Mouse (Mus musculus) MEL (cell line): Measurements from ENCODE around the gene Senp1. TPM values are rescaled to one million over a fixed set of nuclear protein-coding genes. Genes with fewer than 3 reads are reported as not detected.

Experiments used
- DNase-seq: peaks from one replicate; pipeline ENCODE4 v3.0.0; 2011; ENCODE audit warnings: low read depth, low spot score
- H3K27ac ChIP-seq: 2 replicates; pipeline ENCODE4 v1.5.1; 2012; ENCODE audit warnings: low read depth, mild to moderate bottlenecking, control low read depth, low read length, moderate library complexity; ENCODE audit not compliant: control insufficient read depth
- H3K27me3 ChIP-seq, 2 experiments: fragments of 150-350 bp in 1 of 2; sonication (generic) in 1 of 2; 2 replicates each; pipeline ENCODE4 v1.6.1; 2012; ENCODE audit warnings: low read length in 2 of 2, mild to moderate bottlenecking in 2 of 2, improper control_type of control experiment in 1 of 2, moderate library complexity in 1 of 2; ENCODE audit not compliant: insufficient read depth in 2 of 2, control insufficient read depth in 1 of 2
- H3K36me3 ChIP-seq, 2 experiments: 2 replicates each; pipeline ENCODE4 v1.6.1; 2012 to 2014; ENCODE audit warnings: low read length in 2 of 2, improper control_type of control experiment in 1 of 2, inconsistent platforms in 1 of 2, mild to moderate bottlenecking in 1 of 2; ENCODE audit not compliant: insufficient read depth in 2 of 2, control insufficient read depth in 1 of 2
- H3K4me1 ChIP-seq, 2 experiments: fragments of 150-350 bp in 1 of 2; sonication (generic) in 1 of 2; 2 replicates each; pipeline ENCODE4 v1.6.1; 2012; ENCODE audit warnings: low read length in 2 of 2, improper control_type of control experiment in 1 of 2, mild to moderate bottlenecking in 1 of 2; ENCODE audit not compliant: insufficient read depth in 2 of 2, control insufficient read depth in 1 of 2
- H3K4me3 ChIP-seq, 2 experiments: fragments of 150-350 bp in 1 of 2; sonication (generic) in 1 of 2; 2 replicates each; pipeline ENCODE4 v1.5.1; 2012; ENCODE audit warnings: low read depth in 2 of 2, low read length in 2 of 2, mild to moderate bottlenecking in 2 of 2, moderate library complexity in 2 of 2, control low read depth in 1 of 2, improper control_type of control experiment in 1 of 2; ENCODE audit not compliant: control insufficient read depth in 1 of 2, insufficient read depth in 1 of 2
- H3K79me2 ChIP-seq: 2 replicates; pipeline ENCODE4 v1.6.1; 2012; ENCODE audit warnings: mild to moderate bottlenecking, low read length, moderate library complexity; ENCODE audit not compliant: control insufficient read depth, poor library complexity, insufficient read depth
- H3K9ac ChIP-seq: 2 replicates; pipeline ENCODE4 v1.6.1; 2012; ENCODE audit warnings: low read depth, mild to moderate bottlenecking, control low read depth, low read length, moderate library complexity; ENCODE audit not compliant: control insufficient read depth, poor library complexity, severe bottlenecking
- H3K9me3 ChIP-seq: fragments of 150-350 bp; sonication (generic); replicated peaks from 2 replicates; pipeline ENCODE4 v1.6.1; 2012; ENCODE audit warnings: mild to moderate bottlenecking, low read length, improper control_type of control experiment, moderate library complexity; ENCODE audit not compliant: insufficient read depth
- BHLHE40 ChIP-seq: IDR thresholded peaks from 2 replicates; pipeline ENCODE4 v1.6.1; 2012; ENCODE audit warnings: low read depth, mild to moderate bottlenecking, inconsistent platforms, low read length, improper control_type of control experiment, borderline replicate concordance
- CHD1 ChIP-seq: IDR thresholded peaks from 2 replicates; pipeline ENCODE4 v1.6.1; 2012; ENCODE audit warnings: low read depth, mild to moderate bottlenecking, inconsistent platforms, low read length, improper control_type of control experiment
- CTCF ChIP-seq, 3 experiments: IDR thresholded peaks in 2 of 3; conservative IDR thresholded peaks in 1 of 3; 2 replicates each; pipeline ENCODE4 v1.5.1; 2011 to 2012; ENCODE audit warnings: low read length in 3 of 3, low read depth in 2 of 3, mild to moderate bottlenecking in 2 of 3, improper control_type of control experiment in 1 of 3, inconsistent platforms in 1 of 3, mixed read lengths in 1 of 3, moderate library complexity in 1 of 3; ENCODE audit not compliant: control insufficient read depth in 1 of 3, insufficient read depth in 1 of 3, poor library complexity in 1 of 3, severe bottlenecking in 1 of 3
- EP300 ChIP-seq, 2 experiments: IDR thresholded peaks; 2 replicates each; pipeline ENCODE4 v1.6.1; 2011; ENCODE audit warnings: improper control_type of control experiment in 2 of 2, low read length in 2 of 2, low read depth in 1 of 2, mild to moderate bottlenecking in 1 of 2
- GATA1 ChIP-seq: IDR thresholded peaks from 2 replicates; pipeline ENCODE4 v1.6.1; 2011; ENCODE audit warnings: low read depth, low read length, improper control_type of control experiment
- MAZ ChIP-seq: IDR thresholded peaks from 2 replicates; pipeline ENCODE4 v1.6.1; 2012; ENCODE audit warnings: low read depth, mild to moderate bottlenecking, inconsistent platforms, low read length, improper control_type of control experiment
- MEF2A ChIP-seq: IDR thresholded peaks from 2 replicates; pipeline ENCODE4 v1.6.1; 2014; ENCODE audit warnings: low read depth, mild to moderate bottlenecking, inconsistent platforms, low read length, improper control_type of control experiment; ENCODE audit not compliant: poor library complexity, insufficient replicate concordance, severe bottlenecking; ENCODE audit errors: extremely low read depth
- MXI1 ChIP-seq: IDR thresholded peaks from 2 replicates; pipeline ENCODE4 v1.6.1; 2011; ENCODE audit warnings: mild to moderate bottlenecking, low read depth, low read length, improper control_type of control experiment
- NELFE ChIP-seq: IDR thresholded peaks from 2 replicates; pipeline ENCODE4 v1.6.1; 2011; ENCODE audit warnings: low read depth, low read length, improper control_type of control experiment
- NRF1 ChIP-seq: IDR thresholded peaks from 2 replicates; pipeline ENCODE4 v1.6.1; 2014; ENCODE audit warnings: low read depth, mild to moderate bottlenecking, inconsistent platforms, low read length, improper control_type of control experiment, moderate library complexity; ENCODE audit not compliant: poor library complexity, insufficient read depth, severe bottlenecking
- RCOR1 ChIP-seq: IDR thresholded peaks from 2 replicates; pipeline ENCODE4 v1.6.1; 2012; ENCODE audit warnings: low read depth, mild to moderate bottlenecking, inconsistent platforms, low read length, improper control_type of control experiment
- SIN3A ChIP-seq: IDR thresholded peaks from 2 replicates; pipeline ENCODE4 v1.6.1; 2012; ENCODE audit warnings: low read length, improper control_type of control experiment, inconsistent platforms
- SMC3 ChIP-seq: IDR thresholded peaks from 2 replicates; pipeline ENCODE4 v1.6.1; 2011; ENCODE audit warnings: low read depth, low read length, improper control_type of control experiment
- TBP ChIP-seq: IDR thresholded peaks from 2 replicates; pipeline ENCODE4 v1.8.0; 2011; ENCODE audit warnings: low read depth, low read length, improper control_type of control experiment
- TCF12 ChIP-seq: IDR thresholded peaks from 2 replicates; pipeline ENCODE4 v1.6.1; 2014; ENCODE audit warnings: low read depth, mild to moderate bottlenecking, inconsistent platforms, low read length, improper control_type of control experiment, moderate library complexity
- USF1 ChIP-seq: IDR thresholded peaks from 2 replicates; pipeline ENCODE4 v1.6.1; 2014; ENCODE audit warnings: low read depth, mild to moderate bottlenecking, inconsistent platforms, low read length, improper control_type of control experiment, moderate library complexity
- ZC3H11A ChIP-seq: IDR thresholded peaks from 2 replicates; pipeline ENCODE4 v1.6.1; 2012; ENCODE audit warnings: low read depth, mild to moderate bottlenecking, inconsistent platforms, low read length, improper control_type of control experiment
- ZKSCAN1 ChIP-seq: IDR thresholded peaks from 2 replicates; pipeline ENCODE4 v1.6.1; 2012; ENCODE audit warnings: low read depth, mild to moderate bottlenecking, inconsistent platforms, low read length, improper control_type of control experiment, moderate library complexity
- ZMIZ1 ChIP-seq: IDR thresholded peaks from 2 replicates; pipeline ENCODE4 v1.6.1; 2012; ENCODE audit warnings: low read depth, mild to moderate bottlenecking, inconsistent platforms, low read length, improper control_type of control experiment, moderate library complexity
- polyA plus RNA-seq, 2 experiments: library from polyadenylated mRNA; stranded (reverse) in 1 of 2; unstranded in 1 of 2; fragments of >175 nt in 1 of 2; fragments of >200 nt in 1 of 2; gene quantifications; 2 replicates each; pipeline versions ENCODE4 v1.2.1 to v1.2.4; 2012; ENCODE audit warnings: low replicate concordance in 2 of 2, low read depth in 1 of 2; ENCODE audit not compliant: insufficient read length in 2 of 2, insufficient read depth in 1 of 2, missing spikeins in 1 of 2
- total RNA-seq: library from RNA; depleted of rRNA; stranded (reverse); fragments of 300-350 nt; gene quantifications from 2 replicates; pipeline ENCODE4 v1.2.3, GENCODE M21; 2012

Senp1 gene
- total and polyA plus RNA-seq, 3 experiments: 34.1 to 96.5 TPM; not detected in 1

DNA sequence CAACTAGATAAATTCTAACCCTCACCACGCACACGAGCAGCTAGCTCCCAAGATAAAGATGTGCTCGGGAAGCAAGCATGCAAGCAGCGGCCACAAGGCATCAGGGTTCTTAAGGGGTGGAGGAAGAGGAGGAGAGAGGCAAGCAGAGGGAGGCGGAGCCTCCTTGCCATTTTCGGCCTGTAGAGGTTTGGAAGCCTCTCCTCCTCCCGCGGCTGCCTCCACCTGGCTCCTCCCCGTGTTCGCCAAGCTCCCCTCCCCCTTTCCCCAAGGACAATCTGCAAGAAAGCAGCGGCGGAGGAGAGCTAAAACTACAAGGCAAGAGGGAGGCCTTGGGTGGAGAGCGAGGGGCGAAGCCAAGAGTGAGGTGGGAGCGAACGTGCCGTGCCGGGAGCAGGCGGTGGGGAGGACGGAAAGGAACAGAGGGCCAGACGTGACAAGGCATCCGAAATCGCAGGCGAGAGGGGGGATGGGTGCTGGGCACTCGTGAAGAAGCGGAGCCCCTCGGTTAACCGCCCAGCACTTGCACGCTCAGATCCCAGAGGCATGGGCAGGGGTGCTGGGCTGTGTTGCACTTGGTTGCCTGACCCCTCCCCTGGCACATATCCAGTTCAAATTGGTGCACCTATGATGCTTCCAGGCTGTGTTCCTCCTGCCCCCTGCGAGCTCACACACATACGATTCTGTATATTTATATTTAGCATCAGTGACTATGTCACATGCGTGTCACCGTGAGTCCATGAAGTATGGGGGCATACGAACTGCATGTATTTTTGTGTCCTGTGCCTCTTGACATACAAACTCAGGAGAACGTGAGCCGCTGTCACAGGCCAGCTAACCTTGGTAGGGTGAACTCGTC lies 15.0 kb upstream of the Senp1 start (continued):
- TF ChIP-seq NELFE: peak; percentile 60; the same call in 1 of the 2 replicates
- TF ChIP-seq TCF12: peak; percentile 46
- TF ChIP-seq RCOR1: peak; percentile 1
- 0 out of 2 replicates have a peak, but pooled peaks have one; percentile 6 for TF ChIP-seq MEF2A
- TF ChIP-seq SIN3A: peak; percentile 88; the same call in 1 of the 2 replicates
- TF ChIP-seq SMC3: no peak
- TF ChIP-seq ZMIZ1: peak; percentile 36; the same call in 1 of the 2 replicates
- TF ChIP-seq BHLHE40: peak; percentile 66; the same call in 1 of the 2 replicates
- TF ChIP-seq ZKSCAN1: 0 out of 2 replicates have a peak, but pooled peaks have one; percentile 51
- peak; percentile 17; the same call in 1 of the 2 replicates for TF ChIP-seq NRF1
- peak; percentile 92 for TF ChIP-seq MXI1
- TF ChIP-seq TBP: peak; percentile 84; the same call in 1 of the 2 replicates
- TF ChIP-seq CTCF (IDR thresholded peaks at IDR 0.05 in 2 of 3, conservative IDR thresholded peaks at IDR 0.05 in 1 of 3; ENCODE audit: control insufficient read depth in 1 of 3, insufficient read depth in 1 of 3, low read depth in 2 of 3, low read length in 3 of 3, poor library complexity in 1 of 3, severe bottlenecking in 1 of 3): no peak
- TF ChIP-seq, all 39 proteins: peak for 21

GRCm38 (mm10) chr15:98107703-98108296 lies 14.3 kb upstream of the Senp1 start:
- H3K9ac ChIP-seq: peak overlapping the region; percentile 18
- H3K9me3 ChIP-seq: no peaks in the 10 kb centered on the region
- peak; percentile 46; the same call in 1 of the 2 replicates for TF ChIP-seq RCOR1
- peak; percentile 48 to 60; a peak in 3 of 4 replicates for TF ChIP-seq EP300 (IDR thresholded peaks at IDR 0.05; ENCODE audit: low read depth in 1 of 2, low read length in 2 of 2)
- TF ChIP-seq MAZ: no peak
- TF ChIP-seq ZC3H11A: 0 out of 2 replicates have a peak, but pooled peaks have one; percentile 2
- no peak for TF ChIP-seq CHD1
- peak; percentile 84 for TF ChIP-seq GATA1
- TF ChIP-seq USF1: no peak
- H3K4me1 ChIP-seq: peaks cover 37 to 48% of the 10 kb centered on the region in 2 experiments
- H3K27me3 ChIP-seq: no peaks in the 10 kb centered on the region
- no peak for DNase-seq
- H3K79me2 ChIP-seq: peaks cover 9% of the 10 kb centered on the region
- H3K4me3 ChIP-seq: peak overlapping the region; percentile 40 to 70
- H3K27ac ChIP-seq: peak overlapping the region; percentile 75
- peaks cover 6 to 40% of the 10 kb centered on the region in 2 experiments; a peak in 3 of 4 replicates for H3K36me3 ChIP-seq
